Mouse (Mus musculus) myocyte (in vitro differentiated cells): ENCODE measurements at regions not wholly inside any gene's neighbourhood (a gene's known extent, or its start where the extent isn't known, plus 50 kb on each side); places are given as distances from the start of the nearest gene placed in this dataset.

Experiments used
- MYOG ChIP-seq, 3 experiments: IDR thresholded peaks; one replicate each; pipeline ENCODE4 v1.6.1; 2011; ENCODE audit warnings: control low read depth in 2 of 3, low read depth in 2 of 3, mild to moderate bottlenecking in 2 of 3; ENCODE audit not compliant: insufficient read length in 2 of 3, control insufficient read depth in 1 of 3, insufficient read depth in 1 of 3
- POLR2A ChIP-seq: IDR thresholded peaks from one replicate; pipeline ENCODE4 v1.6.1; 2011; ENCODE audit warnings: low read depth, mild to moderate bottlenecking, control low read depth, moderate library complexity; ENCODE audit not compliant: insufficient read length

- TF ChIP-seq POLR2A, result no peak
- no peak for TF ChIP-seq MYOG (IDR thresholded peaks at IDR 0.05; ENCODE audit: control insufficient read depth in 1 of 3, insufficient read depth in 1 of 3, insufficient read length in 2 of 3, low read depth in 2 of 3)
Measured at GRCm38 (mm10) chr12:77962631-77963030, 231.4 kb upstream of the Gm6657 start.
